Mouse (Mus musculus) forebrain, embryonic 16.5 days (tissue): Measurements from ENCODE around the gene Epb41l5. TPM values are rescaled to one million over a fixed set of nuclear protein-coding genes. Genes with fewer than 3 reads are reported as not detected.

Experiments
- ATAC-seq: fragments of 200-750 bp; cut with Nextera tagmentation; 2 replicates; pipeline ENCODE4 v1.8.0; 2017; ENCODE audit warnings: mild to moderate bottlenecking, moderate library complexity
- H3K27ac ChIP-seq: fragments of 300-500 bp; sonication (generic); 2 replicates; pipeline ENCODE4 v1.5.1; 2014; ENCODE audit warnings: low read length, control low read depth
- H3K27me3 ChIP-seq: fragments of 300-500 bp; sonication (generic); replicated peaks from 2 replicates; pipeline ENCODE4 v1.6.1; 2014; ENCODE audit warnings: low read length; ENCODE audit not compliant: control insufficient read depth, insufficient read depth
- H3K36me3 ChIP-seq: fragments of 300-500 bp; sonication (generic); 2 replicates; pipeline ENCODE4 v1.6.1; 2014; ENCODE audit not compliant: control insufficient read depth, insufficient read depth
- H3K4me1 ChIP-seq: fragments of 300-500 bp; sonication (generic); replicated peaks from 2 replicates; pipeline ENCODE4 v1.6.1; 2014; ENCODE audit warnings: low read length; ENCODE audit not compliant: control insufficient read depth, insufficient read depth
- H3K4me2 ChIP-seq: fragments of 300-500 bp; sonication (generic); 2 replicates; pipeline ENCODE4 v1.6.1; 2014; ENCODE audit warnings: mild to moderate bottlenecking, low read length, control low read depth
- H3K4me3 ChIP-seq: fragments of 300-500 bp; sonication (generic); replicated peaks from 2 replicates; pipeline ENCODE4 v1.5.1; 2014; ENCODE audit warnings: mild to moderate bottlenecking, low read length, control low read depth
- H3K9ac ChIP-seq: fragments of 300-500 bp; sonication (generic); replicated peaks from 2 replicates; pipeline ENCODE4 v1.6.1; 2014; ENCODE audit warnings: low read depth, low read length, control low read depth
- H3K9me3 ChIP-seq: fragments of 300-500 bp; sonication (generic); 2 replicates; pipeline ENCODE4 v1.6.1; 2016; ENCODE audit warnings: low read length; ENCODE audit not compliant: control insufficient read depth
- WGBS: fragments of 180-500 bp; shearing (Covaris S2); extraction: QIAGEN DNeasy Blood & Tissue Kit; methylation state at CpG from one replicate; pipeline ENCODE4 v1.1.7; 2014; 5-methylcytosine and 5-hydroxymethylcytosine counted together
- polyA plus RNA-seq: library from polyadenylated mRNA; unstranded; fragments of >200 nt; fragmentation: Nextera tagmentation; extraction: Ambion mirVana; gene quantifications from 2 replicates; pipeline ENCODE4 v1.2.1, GENCODE M21; 2015

The Epb41l5 gene
- polyA plus RNA-seq, 1 experiment from 2014 or later = 20.7 TPM

DNA sequence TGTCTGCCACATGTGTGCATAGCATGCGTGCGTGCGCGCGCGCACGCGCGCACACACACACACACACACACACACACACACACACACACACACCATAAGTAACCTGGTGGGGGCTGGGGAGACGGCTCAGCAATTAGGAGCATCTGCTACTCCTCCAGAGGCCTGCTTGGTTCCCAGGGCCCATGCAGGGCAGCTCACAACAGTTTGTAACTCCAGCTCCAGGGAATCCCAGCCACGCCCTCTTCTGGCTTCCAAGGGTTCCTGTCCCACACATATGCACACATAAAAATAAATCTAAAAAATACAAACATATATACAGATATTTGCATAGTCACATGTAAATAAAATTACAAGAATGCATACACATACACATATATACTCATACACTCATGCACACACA lies 146.1 kb downstream of the Epb41l5 start:
- Histone ChIP-seq H3K4me2 (peak overlapping the region; percentile 62; the same call in 1 of the 2 replicates), H3K9me3 (no peaks in the 10 kb centered on the region), H3K9ac (no peak overlapping the region), H3K4me1 (peaks cover 21% of the 10 kb centered on the region), H3K4me3 (no peak overlapping the region), H3K27me3 (no peaks in the 10 kb centered on the region), H3K36me3 (no peaks in the 10 kb centered on the region), H3K27ac (no peak overlapping the region)
- no peak for ATAC-seq
- WGBS = 94% methylated on average over 9 of the region's 11 CpGs

DNA sequence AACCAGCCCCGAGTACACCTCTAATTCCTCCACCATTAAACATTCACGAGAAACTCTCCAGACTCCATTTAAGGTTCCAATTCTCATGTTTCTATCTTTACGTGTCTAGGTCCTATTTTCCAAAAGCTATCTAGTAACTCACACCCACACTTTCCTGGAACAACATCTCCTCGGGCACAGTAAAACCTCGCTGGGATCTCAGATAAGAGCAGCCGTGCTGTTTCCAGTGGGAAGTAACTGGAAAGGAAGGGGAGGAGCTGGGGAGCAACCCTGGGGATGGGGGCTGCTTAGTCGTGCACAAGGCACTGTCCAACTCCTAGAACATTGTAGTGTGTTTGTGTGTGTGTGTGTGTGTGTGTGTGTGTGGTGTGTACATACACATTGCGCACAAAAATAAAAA lies 146.9 kb downstream of the Epb41l5 start:
- no peaks in the 10 kb centered on the region for H3K36me3 ChIP-seq
- WGBS = 82% methylated on average over 8 of the region's 8 CpGs
- H3K9ac ChIP-seq = no peak overlapping the region
- H3K9me3 ChIP-seq = no peaks in the 10 kb centered on the region
- no peak overlapping the region for H3K4me2 ChIP-seq
- H3K4me3 ChIP-seq = no peak overlapping the region
- no peak overlapping the region for H3K27ac ChIP-seq
- no peaks in the 10 kb centered on the region for H3K27me3 ChIP-seq
- H3K4me1 ChIP-seq = peaks cover 21% of the 10 kb centered on the region
- ATAC-seq = no peak

DNA sequence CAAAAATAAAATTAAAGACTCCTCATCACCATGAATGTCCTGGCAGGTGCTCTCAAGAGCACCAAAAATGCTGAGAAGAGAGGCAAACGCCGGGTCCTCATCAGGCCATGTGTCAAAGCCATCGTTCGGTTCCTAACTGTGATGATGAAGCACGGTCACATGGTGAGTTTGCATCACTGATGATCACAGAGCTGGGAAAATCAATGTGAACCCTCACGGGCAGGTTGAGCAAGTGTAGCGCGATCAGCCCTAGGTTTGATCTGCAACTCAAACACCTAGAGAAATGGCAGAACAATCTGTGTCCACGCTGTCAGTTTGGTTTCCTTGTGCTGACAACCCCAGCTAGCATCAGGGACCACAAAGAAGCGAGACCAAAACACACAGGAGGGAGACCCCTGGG lies 149.3 kb downstream of the Epb41l5 start:
- peaks cover 16% of the 10 kb centered on the region for H3K4me1 ChIP-seq
- no peak for ATAC-seq
- no peaks in the 10 kb centered on the region for H3K36me3 ChIP-seq
- no peak overlapping the region for H3K9ac ChIP-seq
- no peaks in the 10 kb centered on the region for H3K9me3 ChIP-seq
- no peak overlapping the region for H3K4me3 ChIP-seq
- H3K4me2 ChIP-seq = no peak overlapping the region
- no peaks in the 10 kb centered on the region for H3K27me3 ChIP-seq
- no peak overlapping the region for H3K27ac ChIP-seq
- WGBS = 91% methylated on average over 10 of the region's 10 CpGs

DNA sequence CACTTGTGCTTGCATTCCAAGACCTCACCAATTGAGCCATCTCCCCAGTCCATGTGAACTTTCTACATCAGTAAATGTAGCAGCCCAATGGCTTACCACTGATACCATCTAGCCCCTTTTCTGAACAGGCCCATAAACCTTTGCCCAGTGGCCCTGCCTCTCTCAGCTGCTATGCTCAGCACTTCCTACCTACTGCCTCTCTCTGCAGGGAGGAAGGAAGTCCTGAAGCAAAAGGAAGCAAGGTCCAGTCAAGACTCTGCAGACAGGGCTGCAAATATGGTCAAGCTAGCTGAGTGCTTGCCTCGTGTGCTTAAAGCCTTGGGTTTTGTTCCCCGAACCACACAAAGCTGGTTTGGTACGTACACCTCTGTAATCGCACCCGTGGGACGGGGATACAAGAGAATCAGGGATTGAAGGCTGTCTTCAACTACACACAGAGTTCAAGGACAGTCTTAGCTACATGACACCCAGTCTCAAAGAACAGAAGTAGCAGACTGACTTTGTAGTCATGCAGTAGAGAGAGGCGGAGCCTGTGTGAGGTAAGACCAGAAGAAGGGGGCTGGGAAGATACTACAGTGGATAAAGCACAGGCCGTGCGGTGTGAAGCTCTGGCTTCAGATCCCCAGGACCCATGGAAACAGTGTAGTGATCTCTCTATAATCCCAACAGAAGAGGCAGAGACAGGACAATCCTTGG lies 150.1 kb downstream of the Epb41l5 start:
- H3K4me3 ChIP-seq = no peak overlapping the region
- H3K27me3 ChIP-seq = no peaks in the 10 kb centered on the region
- no peaks in the 10 kb centered on the region for H3K9me3 ChIP-seq
- H3K4me2 ChIP-seq = no peak overlapping the region
- 90% methylated on average over 9 of the region's 9 CpGs for WGBS
- ATAC-seq = no peak
- no peaks in the 10 kb centered on the region for H3K36me3 ChIP-seq
- H3K9ac ChIP-seq = no peak overlapping the region
- no peak overlapping the region for H3K27ac ChIP-seq
- H3K4me1 ChIP-seq = peaks cover 11% of the 10 kb centered on the region

DNA sequence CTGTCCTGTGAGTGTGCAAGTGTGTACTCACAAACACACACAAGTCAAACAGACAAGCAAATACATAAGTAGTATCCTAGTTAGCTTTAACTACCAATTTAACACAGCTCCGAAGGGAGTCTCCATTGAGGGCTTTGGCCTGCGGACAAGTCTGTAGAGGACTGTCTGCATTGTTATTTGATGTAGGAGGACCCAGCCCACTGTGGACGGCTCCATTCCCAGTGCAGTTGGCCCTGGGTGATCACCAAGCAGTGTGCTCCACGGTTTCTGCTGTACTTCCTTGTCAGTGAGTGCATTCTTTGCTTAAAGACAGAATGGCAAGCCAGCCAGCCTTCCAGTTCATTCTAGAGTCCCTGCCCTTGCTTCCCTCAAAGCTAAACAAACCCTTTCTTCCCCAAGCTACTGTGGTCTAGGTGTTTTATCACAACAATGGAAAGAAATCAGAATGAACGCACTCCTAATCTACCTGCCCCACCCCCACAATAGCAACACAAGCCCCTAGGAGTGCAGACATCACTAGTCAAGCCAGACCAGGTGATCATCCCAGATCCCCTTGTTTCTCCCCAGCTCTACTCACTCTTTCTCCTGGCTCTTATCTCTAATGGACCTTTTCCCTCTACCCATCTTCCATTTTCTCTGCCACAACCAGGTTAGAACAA lies 151.3 kb downstream of the Epb41l5 start:
- no peaks in the 10 kb centered on the region for H3K9me3 ChIP-seq
- ATAC-seq = no peak
- H3K4me1 ChIP-seq = no peaks in the 10 kb centered on the region
- H3K4me2 ChIP-seq = no peak overlapping the region
- H3K36me3 ChIP-seq = no peaks in the 10 kb centered on the region
- no peak overlapping the region for H3K27ac ChIP-seq
- H3K27me3 ChIP-seq = no peaks in the 10 kb centered on the region
- H3K9ac ChIP-seq = no peak overlapping the region
- WGBS = 73% methylated on average over 5 of the region's 5 CpGs
- no peak overlapping the region for H3K4me3 ChIP-seq

DNA sequence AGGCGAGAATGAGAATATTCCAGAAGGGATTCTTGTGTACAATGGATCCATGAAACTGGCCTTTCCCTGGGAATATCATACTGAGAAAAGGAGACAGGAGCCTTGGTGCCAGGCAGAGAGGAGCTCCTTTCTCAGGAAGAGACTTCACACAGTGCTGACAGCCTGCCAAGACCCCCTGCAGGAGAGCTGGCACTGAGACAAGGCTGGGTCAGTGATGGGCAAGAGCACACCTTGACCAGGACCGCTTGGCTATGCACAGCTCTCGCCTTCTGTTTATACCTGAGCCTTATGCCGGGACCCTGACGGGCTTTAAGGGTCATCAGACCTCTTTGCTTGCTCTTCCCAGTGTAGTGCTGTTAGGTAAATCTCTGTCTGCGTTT lies 153.4 kb downstream of the Epb41l5 start:
- H3K4me3 ChIP-seq = no peak overlapping the region
- no peak overlapping the region for H3K9ac ChIP-seq
- H3K27me3 ChIP-seq = no peaks in the 10 kb centered on the region
- H3K36me3 ChIP-seq = no peaks in the 10 kb centered on the region
- no peaks in the 10 kb centered on the region for H3K4me1 ChIP-seq
- H3K9me3 ChIP-seq = no peaks in the 10 kb centered on the region
- no peak overlapping the region for H3K4me2 ChIP-seq
- no peak for ATAC-seq
- no peak overlapping the region for H3K27ac ChIP-seq
- WGBS = 80% methylated on average over 6 of the region's 6 CpGs

Other genes starting within 250 kb of the Epb41l5 start
- gene Inhbb, start 226.8 kb downstream of the Epb41l5 start, polyA plus RNA-seq = 5.9 and 7.4 TPM in 2 replicates
- 47.6 and 54.3 TPM in 2 replicates for gene Ralb, start 144.2 kb downstream of the Epb41l5 start, polyA plus RNA-seq
- 16.8 and 19.4 TPM in 2 replicates for gene Tmem185b, start 122.8 kb downstream of the Epb41l5 start, polyA plus RNA-seq
- gene Ptpn4, start 188.6 kb upstream of the Epb41l5 start, polyA plus RNA-seq = 13.2 and 15.0 TPM in 2 replicates